Mouse (Mus musculus) adrenal gland, adult 10 weeks (tissue): ENCODE data around the gene Ptger2. TPM values are rescaled to one million over a fixed set of nuclear protein-coding genes. Genes with fewer than 3 reads are reported as not detected.

Source experiments
- polyA plus RNA-seq: library from polyadenylated mRNA; stranded (reverse); fragments of 350-450 nt; fragmentation: Illumina TruSeq; extraction: RNeasy Lipid Tissue Mini Kit (QIAGEN cat#74804); gene quantifications from one replicate; pipeline ENCODE4 v1.2.3, GENCODE M21; 2014; ENCODE audit warnings: low read depth, low replicate concordance

The Ptger2 gene
- polyA plus RNA-seq = 1.3 TPM

GRCm38 (mm10) chr14:44987674-44988355 is at the start of gene Ptger2:
TSS of gene Ptger2 (plus strand) at chr14:44988195.

Other genes starting within 250 kb of the Ptger2 start
- gene Gm8267, start 237.9 kb upstream of the Ptger2 start, polyA plus RNA-seq = not detected
- gene Ptgdr, start 128.8 kb upstream of the Ptger2 start, polyA plus RNA-seq = not detected
- gene Gpr137c, start 231.5 kb downstream of the Ptger2 start, polyA plus RNA-seq = 1.8 TPM
- 73.4 TPM for gene Txndc16, start 232.1 kb downstream of the Ptger2 start, polyA plus RNA-seq